Mouse (Mus musculus): ENCODE results near the gene Ccdc175.

DNA sequence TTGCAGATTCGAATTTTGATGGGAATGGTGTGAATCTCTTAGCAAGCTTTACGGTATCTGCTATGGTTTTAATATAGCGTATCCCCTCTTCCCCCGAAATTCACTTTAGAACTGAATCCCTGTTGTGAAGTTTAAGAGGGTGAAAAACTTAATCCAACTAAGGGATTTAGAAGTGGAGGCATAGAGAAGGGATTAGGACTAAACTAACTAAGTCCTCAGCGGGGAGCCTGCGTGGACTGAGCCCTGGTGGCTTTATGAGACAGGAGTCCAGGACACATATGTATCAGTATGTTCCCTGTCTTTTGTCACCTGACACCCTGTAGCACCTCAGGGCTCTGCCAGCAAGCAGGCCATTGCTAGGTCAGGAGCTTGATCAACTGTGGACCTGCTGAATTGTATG, 42.9 kb upstream of the Ccdc175 start:
- TF ChIP-seq CTCF (IDR thresholded peaks at IDR 0.05; ENCODE audit: control insufficient read depth, insufficient read depth, insufficient replicate concordance, low read depth, low read length) (no peak), POLR2A (IDR thresholded peaks at IDR 0.05; ENCODE audit: control insufficient read depth, low read depth, low read length) (no peak)
